Mouse (Mus musculus): Measurements from ENCODE around the gene Kiss1.

- no peak for TF ChIP-seq CTCF (IDR thresholded peaks at IDR 0.05 in 2 of 3, conservative IDR thresholded peaks at IDR 0.05 in 1 of 3; ENCODE audit: control insufficient read depth in 1 of 3, insufficient read depth in 1 of 3, low read depth in 2 of 3, low read length in 3 of 3, poor library complexity in 1 of 3, severe bottlenecking in 1 of 3)
- no peak for TF ChIP-seq ZC3H11A (IDR thresholded peaks at IDR 0.05; ENCODE audit: low read depth, low read length)
- TF ChIP-seq MAFK (IDR thresholded peaks at IDR 0.05; ENCODE audit: borderline replicate concordance, low read depth, low read length), result no peak
- no peak for TF ChIP-seq EP300 (IDR thresholded peaks at IDR 0.05; ENCODE audit: low read depth in 1 of 2, low read length in 2 of 2)
- no peak for TF ChIP-seq RCOR1 (IDR thresholded peaks at IDR 0.05; ENCODE audit: low read depth, low read length)
- TF ChIP-seq MAX (IDR thresholded peaks at IDR 0.05; ENCODE audit: low read length), result no peak
- no peak for TF ChIP-seq GATA1 (IDR thresholded peaks at IDR 0.05; ENCODE audit: low read depth, low read length)
These were observed 47.5 kb upstream of the Kiss1 start for GRCm38 (mm10) chr1:133274163-133274562.
